Mouse (Mus musculus): ENCODE measurements around the gene Cdk5rap3.

Gene Cdk5rap3

GRCm38 (mm10) chr11:96916044-96916884 lies at the start of gene Cdk5rap3:
TSS of gene Cdk5rap3 (minus strand) at chr11:96916496.
- peak; percentile 98 to 99 for DNase-seq (ENCODE audit: low spot score in 2 of 2)

GRCm38 (mm10) chr11:96963580-96963979 lies 47.3 kb upstream of the Cdk5rap3 start:
- DNase-seq (ENCODE audit: low spot score in 2 of 2): peak; percentile 87 to 91

- DNase-seq (ENCODE audit: low spot score in 2 of 2): no peak
Measured at GRCm38 (mm10) chr11:96957061-96957805, 40.9 kb upstream of the Cdk5rap3 start.

GRCm38 (mm10) chr11:96956009-96956724 lies 39.9 kb upstream of the Cdk5rap3 start:
- no peak for DNase-seq (ENCODE audit: low spot score in 2 of 2)

DNA sequence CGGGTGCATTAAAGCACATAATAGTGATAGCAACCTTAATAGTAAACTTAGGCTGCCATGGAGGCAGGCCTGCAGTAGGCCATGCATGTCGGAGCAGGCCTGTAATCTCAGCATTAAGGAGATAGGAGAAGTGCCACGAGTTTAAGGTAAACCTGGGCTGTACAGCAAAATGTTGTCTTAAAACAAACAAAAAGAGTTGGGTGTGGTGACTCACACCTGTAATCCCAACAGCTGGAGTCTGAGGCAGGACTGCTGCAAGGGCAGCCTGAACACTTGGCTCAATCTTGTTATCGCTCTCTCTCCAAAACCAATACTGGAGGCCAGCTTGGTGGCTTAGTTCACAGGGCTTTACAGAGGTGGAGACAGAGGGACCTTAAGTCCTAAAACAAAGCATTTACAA lies 38.8 kb upstream of the Cdk5rap3 start:
- no peak for DNase-seq (ENCODE audit: low spot score in 2 of 2)

- no peak for DNase-seq (ENCODE audit: low spot score in 2 of 2)
Measured at GRCm38 (mm10) chr11:96952896-96953295, 36.6 kb upstream of the Cdk5rap3 start.

DNA sequence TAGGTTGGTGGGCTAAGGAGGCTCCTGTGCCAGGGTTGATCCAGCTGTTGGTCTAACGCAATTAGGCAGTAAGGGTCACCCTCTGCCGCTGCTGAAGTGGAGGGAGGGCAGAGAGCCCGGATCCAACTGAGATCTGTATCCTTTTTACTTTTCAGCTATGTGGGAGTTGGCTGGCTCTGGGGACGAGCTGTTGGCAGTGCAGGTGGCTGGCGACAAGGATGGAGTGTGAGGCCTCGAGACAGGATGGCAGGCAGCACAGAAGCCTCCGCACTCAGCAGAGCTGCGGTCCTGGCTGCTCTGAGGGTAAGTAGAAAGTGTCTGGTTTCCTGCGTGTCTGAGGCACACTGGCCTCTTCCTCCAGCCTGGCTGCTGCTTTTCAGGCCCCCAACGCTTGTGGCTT lies 36.1 kb upstream of the Cdk5rap3 start:
- DNase-seq (ENCODE audit: low spot score in 2 of 2): peak in 1 of 2 experiments; percentile 30

DNA sequence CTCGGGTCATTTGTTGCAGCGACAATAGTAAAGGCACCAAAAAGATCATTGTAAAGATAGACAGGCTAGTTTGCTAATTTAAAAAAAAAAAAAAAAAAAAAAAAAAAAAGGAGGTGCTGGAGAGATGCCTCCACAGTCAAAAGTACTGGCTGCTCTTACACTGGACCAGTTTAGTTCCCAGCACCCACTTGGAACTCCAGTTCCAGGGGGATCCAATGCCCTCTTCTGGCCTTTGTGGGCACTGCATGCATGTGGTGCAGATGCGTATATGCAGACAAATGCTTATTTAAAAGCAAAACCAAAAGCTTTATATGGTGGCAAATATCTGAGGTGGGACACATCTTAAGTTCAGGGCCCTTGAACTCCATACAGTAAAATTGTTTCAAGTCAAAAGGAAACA lies 34.5 kb upstream of the Cdk5rap3 start:
- no peak for DNase-seq (ENCODE audit: low spot score in 2 of 2)

DNA sequence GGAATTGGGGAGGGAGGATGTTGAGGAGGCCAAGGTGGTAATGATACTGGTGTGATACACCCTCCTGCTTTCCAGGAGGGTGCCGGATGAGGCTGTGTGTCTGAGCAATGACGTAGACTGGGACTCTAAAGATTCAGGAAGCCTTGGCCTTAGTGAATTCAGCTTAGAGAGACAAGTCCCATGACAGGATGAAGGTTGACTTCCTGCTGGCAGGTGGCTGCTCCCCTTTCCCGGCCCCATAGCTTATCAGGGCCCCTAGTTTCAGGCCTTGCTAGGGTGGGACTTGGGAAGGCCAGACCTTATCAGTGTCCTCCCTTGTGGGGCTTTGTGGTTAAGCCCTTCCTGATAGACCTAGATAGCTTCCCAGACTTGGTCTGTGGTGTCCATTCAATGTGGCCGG lies 31.6 kb upstream of the Cdk5rap3 start:
- no peak for DNase-seq (ENCODE audit: low spot score in 2 of 2)

GRCm38 (mm10) chr11:96946498-96946897 lies 30.2 kb upstream of the Cdk5rap3 start:
- DNase-seq (ENCODE audit: low spot score in 2 of 2): no peak

GRCm38 (mm10) chr11:96944844-96945580 lies 28.7 kb upstream of the Cdk5rap3 start:
- DNase-seq (ENCODE audit: low spot score in 2 of 2): no peak

DNA sequence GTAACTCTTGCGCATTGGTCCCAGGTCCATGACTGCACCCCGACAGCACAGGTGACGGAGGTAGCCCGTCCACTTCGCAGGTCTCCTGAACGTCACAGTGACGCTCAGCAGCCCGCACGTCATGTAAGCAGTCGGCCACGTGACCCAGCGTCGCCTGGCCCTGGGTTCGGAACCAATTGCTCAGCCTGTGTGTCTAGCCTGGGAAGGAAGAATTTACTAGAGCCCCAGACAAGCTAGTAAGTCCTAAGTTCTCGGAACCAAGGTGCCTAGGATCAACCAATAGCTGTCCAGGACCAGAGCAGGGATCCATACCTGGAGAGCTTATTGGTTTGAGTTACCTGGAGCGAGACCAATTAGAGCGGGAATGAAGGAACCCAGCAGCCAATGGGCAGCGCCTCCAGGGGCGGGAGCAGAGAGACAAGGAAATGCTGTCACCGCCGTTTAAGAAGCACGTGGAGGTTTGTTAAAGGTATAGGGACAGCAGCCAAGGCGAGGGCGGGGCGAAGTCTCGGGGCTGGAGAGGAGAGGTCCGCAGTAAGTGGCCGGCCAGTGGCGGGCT lies 27.5 kb upstream of the Cdk5rap3 start, which contains the start of gene Pnpo:
Gene Pnpo (minus strand): TSS at position 241 of the 559 bp plus-strand sequence.
- peak; percentile 88 to 94 for DNase-seq (ENCODE audit: low spot score in 2 of 2)

DNA sequence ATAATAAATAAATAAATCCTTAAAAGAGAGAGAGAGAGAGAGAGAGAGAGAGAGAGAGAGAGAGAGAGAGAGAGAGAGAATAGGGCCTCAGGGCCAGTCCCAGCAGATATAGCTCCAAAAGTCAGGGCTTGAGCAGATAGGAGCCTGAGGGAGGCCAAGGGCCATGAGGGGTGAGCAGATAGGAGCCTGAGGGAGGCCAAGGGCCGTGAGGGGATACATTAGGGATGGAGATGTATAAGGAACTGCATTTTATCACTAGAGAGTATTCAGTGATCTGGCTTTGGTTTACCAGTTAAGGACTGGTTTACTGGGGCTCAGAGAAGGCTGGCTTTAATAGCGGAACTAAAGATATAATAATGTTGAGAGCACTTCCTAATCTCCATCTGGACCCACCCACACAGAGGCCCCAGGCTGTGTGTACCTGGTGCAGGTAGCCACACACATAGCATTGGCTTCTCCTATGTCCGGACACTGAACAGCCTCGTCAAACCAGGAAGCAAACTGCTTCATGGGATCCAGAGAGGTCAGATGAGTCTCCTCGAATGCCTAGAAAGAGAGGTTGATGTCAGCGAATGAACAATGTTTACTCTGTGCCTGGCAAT lies 25.8 kb upstream of the Cdk5rap3 start:
- DNase-seq (ENCODE audit: low spot score in 2 of 2): no peak

- no peak for DNase-seq (ENCODE audit: low spot score in 2 of 2)
Measured at GRCm38 (mm10) chr11:96940578-96941465, 24.5 kb upstream of the Cdk5rap3 start.

- DNase-seq (ENCODE audit: low spot score in 2 of 2): no peak
Measured at GRCm38 (mm10) chr11:96938426-96938800, 22.1 kb upstream of the Cdk5rap3 start.

- no peak for DNase-seq (ENCODE audit: low spot score in 2 of 2)
Measured at GRCm38 (mm10) chr11:96937549-96938425, 21.5 kb upstream of the Cdk5rap3 start.

DNA sequence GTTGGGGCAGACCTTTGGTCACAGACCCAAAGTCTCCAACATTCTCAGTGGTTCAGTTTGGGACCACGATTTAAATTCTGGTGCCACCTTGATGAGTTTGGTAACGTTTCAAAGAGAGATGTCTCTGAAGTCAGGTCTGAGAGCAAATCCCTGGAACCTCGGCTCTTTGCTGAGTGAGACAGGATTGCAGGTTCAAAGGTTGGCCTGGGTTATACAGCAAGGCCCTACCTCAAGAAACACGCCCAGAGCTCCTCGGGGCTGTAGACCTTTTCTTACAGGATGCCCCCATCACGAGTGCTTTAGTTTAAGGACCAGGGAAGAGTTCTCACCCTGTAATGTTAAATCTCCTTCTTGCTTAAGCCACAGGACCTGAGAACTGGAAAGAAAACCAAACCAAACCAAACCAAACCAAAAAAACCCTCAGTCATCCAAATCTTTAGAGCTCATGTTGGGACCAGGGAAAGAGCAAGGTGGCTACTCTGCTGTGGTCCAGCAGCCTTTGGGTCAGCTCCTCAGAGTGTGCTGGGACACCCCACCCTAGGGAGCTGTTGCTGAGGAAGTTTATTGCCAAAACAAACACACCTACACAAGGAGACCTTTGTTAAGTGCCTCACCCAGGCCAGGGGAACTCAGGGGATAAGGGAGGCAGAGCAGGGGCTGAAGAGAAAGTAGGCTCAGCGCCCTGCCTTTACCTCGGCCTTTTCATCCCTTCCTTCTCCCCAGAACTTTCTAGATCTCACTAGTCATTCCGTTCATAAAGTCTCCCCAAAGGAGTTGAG lies 19.8 kb upstream of the Cdk5rap3 start:
- DNase-seq (ENCODE audit: low spot score in 2 of 2): no peak

GRCm38 (mm10) chr11:96934921-96935356 lies 18.6 kb upstream of the Cdk5rap3 start:
- DNase-seq (ENCODE audit: low spot score in 2 of 2): peak in 1 of 2 experiments; percentile 43
